Mouse (Mus musculus) mouse trophoblast stem cell (cell line): Measurements from ENCODE around the gene Mt1.

ENCODE experiments used
- in situ Hi-C, 2 experiments: fragments of 300-500 bp; cut with MseI, MboI; formaldehyde crosslinking; loops; 2 replicates in 1 of 2; 3 replicates in 1 of 2; pipeline ENCODE4 v1.15.1; 2025

Gene Mt1

GRCm38 (mm10) chr8:94172809-94173732, 5.8 kb upstream of the Mt1 start:
- in situ Hi-C loops = no loop called here

- in situ Hi-C loops = no loop called here
Observed at GRCm38 (mm10) chr8:94173848-94174403, 5.0 kb upstream of the Mt1 start.

- in situ Hi-C loops = no loop called here
Observed at GRCm38 (mm10) chr8:94174619-94175213, 4.2 kb upstream of the Mt1 start.

- in situ Hi-C loops = no loop called here
Observed at GRCm38 (mm10) chr8:94177716-94178390, 1.0 kb upstream of the Mt1 start.

GRCm38 (mm10) chr8:94179713-94180560, 1.1 kb downstream of the Mt1 start:
- in situ Hi-C loops = no loop called here

- in situ Hi-C loops = no loop called here
Observed at GRCm38 (mm10) chr8:94180561-94180908, 1.7 kb downstream of the Mt1 start.

GRCm38 (mm10) chr8:94182055-94182929, 3.4 kb downstream of the Mt1 start:
- in situ Hi-C loops = no loop called here

GRCm38 (mm10) chr8:94183117-94183516, 4.2 kb downstream of the Mt1 start:
- in situ Hi-C loops = no loop called here

- in situ Hi-C loops = no loop called here
Observed at GRCm38 (mm10) chr8:94184357-94184843, 5.5 kb downstream of the Mt1 start.

- in situ Hi-C loops = no loop called here
Observed at GRCm38 (mm10) chr8:94185791-94186190, 6.9 kb downstream of the Mt1 start.

GRCm38 (mm10) chr8:94186542-94186941, 7.7 kb downstream of the Mt1 start:
- in situ Hi-C loops = no loop called here

- in situ Hi-C loops = no loop called here
Observed at GRCm38 (mm10) chr8:94187290-94188002, 8.6 kb downstream of the Mt1 start.

- in situ Hi-C loops = loop anchor here in 1 of 2 experiments (10.0 kb wide), 1 partner anchor 85 kb away; no protein-coding TSS in a partner anchor
Observed at GRCm38 (mm10) chr8:94189275-94190031, 10.6 kb downstream of the Mt1 start.

- in situ Hi-C loops = loop anchor here in 1 of 2 experiments (10.0 kb wide), 1 partner anchor 86 kb away; no protein-coding TSS in a partner anchor
Observed at GRCm38 (mm10) chr8:94191101-94191691, 12.3 kb downstream of the Mt1 start.

GRCm38 (mm10) chr8:94192926-94193325, 14.0 kb downstream of the Mt1 start:
- in situ Hi-C loops = loop anchor here in 1 of 2 experiments (10.0 kb wide), 1 partner anchor 88 kb away; no protein-coding TSS in a partner anchor

- in situ Hi-C loops = loop anchor here in 1 of 2 experiments (10.0 kb wide), 1 partner anchor 90 kb away; no protein-coding TSS in a partner anchor
Observed at GRCm38 (mm10) chr8:94194591-94195223, 15.8 kb downstream of the Mt1 start.

GRCm38 (mm10) chr8:94199202-94199869, 20.5 kb downstream of the Mt1 start:
- in situ Hi-C loops = loop anchor here in 1 of 2 experiments (10.0 kb wide), 1 partner anchor 95 kb away; no protein-coding TSS in a partner anchor
